Mouse (Mus musculus) hindbrain, embryonic 15.5 days (tissue): ENCODE measurements at regions not wholly inside any gene's neighbourhood (a gene's known extent, or its start where the extent isn't known, plus 50 kb on each side); places are given as distances from the start of the nearest gene placed in this dataset.

Experiments used
- ATAC-seq: fragments of 200-750 bp; cut with Nextera tagmentation; 2 replicates; pipeline ENCODE4 v1.8.0; 2017; ENCODE audit warnings: low read depth, moderate number of reproducible peaks, moderate TSS enrichment; ENCODE audit not compliant: low FRiP score
- H3K27ac ChIP-seq: fragments of 300-500 bp; sonication (generic); replicated peaks from 2 replicates; pipeline ENCODE4 v1.5.1; 2015; ENCODE audit warnings: mild to moderate bottlenecking, inconsistent platforms
- H3K27me3 ChIP-seq: fragments of 300-500 bp; sonication (generic); 2 replicates; pipeline ENCODE4 v1.6.1; 2015; ENCODE audit warnings: control low read depth, inconsistent platforms
- H3K36me3 ChIP-seq: fragments of 300-500 bp; sonication (generic); 2 replicates; pipeline ENCODE4 v1.6.1; 2015; ENCODE audit warnings: control low read depth, inconsistent platforms
- H3K4me1 ChIP-seq: fragments of 300-500 bp; sonication (generic); replicated peaks from 2 replicates; pipeline ENCODE4 v1.6.1; 2015; ENCODE audit warnings: control low read depth, inconsistent platforms
- H3K4me2 ChIP-seq: fragments of 300-500 bp; sonication (generic); 2 replicates; pipeline ENCODE4 v1.6.1; 2015; ENCODE audit warnings: moderate library complexity, mild to moderate bottlenecking, inconsistent platforms
- H3K4me3 ChIP-seq: fragments of 300-500 bp; sonication (generic); 2 replicates; pipeline ENCODE4 v1.5.1; 2015; ENCODE audit warnings: mild to moderate bottlenecking, inconsistent platforms
- H3K9ac ChIP-seq: fragments of 300-500 bp; sonication (generic); 2 replicates; pipeline ENCODE4 v1.6.1; 2015; ENCODE audit warnings: inconsistent platforms
- H3K9me3 ChIP-seq: fragments of 300-500 bp; sonication (generic); 2 replicates; pipeline ENCODE4 v1.6.1; 2016; ENCODE audit warnings: control low read depth, inconsistent platforms
- WGBS: fragments of 180-500 bp; shearing (Covaris S2); methylation state at CpG from one replicate; pipeline ENCODE4 v1.1.7; 2015; 5-methylcytosine and 5-hydroxymethylcytosine counted together

DNA sequence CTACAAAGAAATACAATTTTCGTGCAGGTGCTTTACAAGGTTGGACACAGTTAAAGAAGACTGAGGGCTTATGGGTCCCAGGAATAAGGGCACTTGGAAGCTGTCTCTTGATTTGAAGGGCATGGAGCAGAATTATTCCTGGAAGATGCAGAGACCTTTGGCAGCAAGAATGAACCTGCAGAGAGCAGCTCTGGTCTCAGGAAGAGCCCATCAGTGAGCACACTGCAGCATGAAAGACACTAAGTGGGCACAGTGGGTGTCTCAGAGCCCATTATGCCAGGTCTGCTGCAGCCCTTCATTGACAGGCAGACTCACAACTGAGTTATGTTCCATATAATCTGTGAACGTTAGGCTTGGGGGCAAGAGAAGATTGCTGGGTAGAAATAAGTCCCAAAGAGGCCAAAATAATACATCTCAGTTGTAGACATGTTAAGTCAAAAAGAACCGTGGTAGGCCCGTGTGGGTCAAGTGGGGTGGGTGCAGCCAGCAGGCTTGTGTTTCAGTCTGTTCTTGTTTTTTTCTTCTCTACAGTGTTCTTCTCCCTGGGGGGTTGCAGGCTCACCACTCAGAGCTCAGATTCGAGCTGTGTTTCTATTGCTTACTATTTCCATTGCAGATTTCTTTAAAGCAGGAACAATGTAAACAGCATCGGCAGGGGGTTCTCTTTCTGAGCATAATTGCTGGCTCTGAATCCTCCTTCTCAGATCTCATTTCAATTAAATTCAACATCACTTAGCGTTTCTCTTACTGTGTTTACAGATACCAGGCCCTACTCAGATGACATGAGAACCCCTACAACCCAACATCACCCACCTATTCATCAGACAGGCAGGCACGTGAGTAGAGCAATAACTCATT lies 347.1 kb downstream of the Med10 start:
- Histone ChIP-seq H3K4me3 (no peak overlapping the region), H3K9ac (no peak overlapping the region), H3K9me3 (no peaks in the 10 kb centered on the region), H3K4me2 (no peak overlapping the region), H3K27ac (0 out of 2 replicates have a peak overlapping the region, but pooled peaks have one; percentile 6), H3K4me1 (peaks cover 15% of the 10 kb centered on the region), H3K36me3 (no peaks in the 10 kb centered on the region), H3K27me3 (no peaks in the 10 kb centered on the region)
- ATAC-seq: no peak; the same call in 1 of the 2 replicates
- WGBS: 15% methylated on average over 8 of the region's 8 CpGs

DNA sequence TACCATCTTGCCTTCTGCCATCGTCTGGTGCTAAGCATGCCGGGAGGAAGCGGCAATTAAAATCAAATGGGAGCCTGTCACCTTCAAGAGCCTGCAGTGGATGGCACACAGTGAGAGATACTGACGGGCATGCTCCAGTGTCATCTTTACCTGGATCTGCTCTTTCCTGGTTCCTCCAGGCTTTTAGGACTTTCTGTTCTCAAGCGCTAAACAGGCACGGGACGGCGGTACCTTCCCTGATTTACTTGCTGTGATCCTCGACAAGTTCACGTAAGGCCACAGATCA lies 347.6 kb downstream of the Med10 start:
- no peaks in the 10 kb centered on the region for H3K36me3 ChIP-seq
- no peak overlapping the region for H3K4me3 ChIP-seq
- H3K27ac ChIP-seq: 0 out of 2 replicates have a peak overlapping the region, but pooled peaks have one; percentile 6
- H3K27me3 ChIP-seq: no peaks in the 10 kb centered on the region
- no peaks in the 10 kb centered on the region for H3K9me3 ChIP-seq
- H3K9ac ChIP-seq: no peak overlapping the region
- WGBS: 37% methylated on average over 10 of the region's 10 CpGs
- peaks cover 15% of the 10 kb centered on the region for H3K4me1 ChIP-seq
- H3K4me2 ChIP-seq: no peak overlapping the region
- ATAC-seq: peak; percentile 46; the same call in 1 of the 2 replicates

DNA sequence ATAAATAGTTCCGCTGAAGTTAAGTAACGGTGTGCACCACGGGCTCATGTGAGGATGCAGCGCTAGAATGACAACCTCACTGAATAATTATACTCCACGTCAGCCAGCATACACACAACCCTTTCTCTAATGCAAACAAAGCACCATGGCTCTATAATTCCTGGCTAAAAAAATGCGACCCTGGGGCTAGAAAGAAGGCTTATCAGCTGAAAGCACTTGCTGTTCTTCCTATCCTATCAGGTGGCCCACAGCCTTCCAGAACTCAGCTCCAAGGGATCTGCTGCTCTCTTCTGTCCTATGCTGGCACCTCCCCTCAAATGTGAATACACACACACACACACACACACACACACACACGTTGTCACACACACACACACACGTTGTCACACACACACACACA lies 350.9 kb downstream of the Med10 start:
- H3K9me3 ChIP-seq: no peaks in the 10 kb centered on the region
- H3K4me3 ChIP-seq: no peak overlapping the region
- ATAC-seq: no peak
- H3K36me3 ChIP-seq: no peaks in the 10 kb centered on the region
- H3K27ac ChIP-seq: no peak overlapping the region
- no peak overlapping the region for H3K9ac ChIP-seq
- peaks cover 15% of the 10 kb centered on the region for H3K4me1 ChIP-seq
- H3K4me2 ChIP-seq: no peak overlapping the region
- 52% methylated on average over 8 of the region's 8 CpGs for WGBS
- no peaks in the 10 kb centered on the region for H3K27me3 ChIP-seq

DNA sequence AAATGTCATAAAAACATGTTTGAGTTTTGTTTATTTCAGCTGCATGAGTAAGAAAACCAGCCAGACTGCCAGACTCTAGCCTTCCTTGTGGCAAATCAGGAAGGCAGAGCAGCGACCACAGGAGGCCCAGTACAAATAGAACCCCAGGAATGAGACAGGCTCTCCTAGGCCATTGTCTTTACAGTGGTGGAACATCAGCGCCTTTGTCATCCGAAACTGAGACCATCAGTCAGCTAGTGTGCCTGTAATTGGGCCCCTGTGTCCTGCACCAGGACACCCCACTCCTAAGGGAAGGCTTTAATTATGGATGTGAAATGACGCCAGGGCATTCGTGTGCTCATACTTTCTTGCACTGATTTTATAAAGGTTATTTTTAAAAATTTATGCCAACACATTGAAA lies 353.4 kb downstream of the Med10 start:
- no peak overlapping the region for H3K4me2 ChIP-seq
- WGBS: 31% methylated on average over 5 of the region's 5 CpGs
- no peak overlapping the region for H3K9ac ChIP-seq
- no peaks in the 10 kb centered on the region for H3K9me3 ChIP-seq
- H3K27ac ChIP-seq: no peak overlapping the region
- no peaks in the 10 kb centered on the region for H3K4me1 ChIP-seq
- no peaks in the 10 kb centered on the region for H3K36me3 ChIP-seq
- no peak for ATAC-seq
- no peak overlapping the region for H3K4me3 ChIP-seq
- no peaks in the 10 kb centered on the region for H3K27me3 ChIP-seq

DNA sequence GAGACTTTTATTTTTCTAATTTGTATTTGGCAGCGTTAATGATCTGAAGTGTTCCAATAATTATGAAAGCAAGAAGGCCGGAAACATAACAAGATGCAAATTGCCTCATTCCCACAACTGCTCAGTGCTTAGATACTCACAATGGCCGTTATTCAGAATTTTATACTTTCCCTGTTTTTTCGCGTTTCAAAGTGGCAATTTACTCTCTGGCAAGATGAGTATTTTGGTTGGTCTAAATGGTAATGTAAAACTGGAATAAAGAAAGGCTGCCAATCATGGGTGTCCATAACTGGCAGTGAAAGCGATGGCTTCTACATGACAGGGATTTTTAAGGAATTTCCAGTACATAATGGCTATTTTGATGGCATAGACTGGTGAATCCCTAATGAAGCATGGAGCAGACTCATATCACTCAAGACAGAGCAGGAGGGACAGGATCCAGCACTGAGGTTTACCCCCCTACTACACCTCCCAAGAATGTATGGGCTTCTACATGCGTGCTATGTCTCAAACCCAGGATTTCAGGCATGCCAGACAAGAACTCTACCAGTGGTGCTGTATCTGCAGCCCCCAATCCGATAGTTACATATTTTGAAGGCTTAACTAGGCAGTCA lies 354.9 kb downstream of the Med10 start:
- no peaks in the 10 kb centered on the region for H3K9me3 ChIP-seq
- H3K27ac ChIP-seq: 0 out of 2 replicates have a peak overlapping the region, but pooled peaks have one; percentile 30
- H3K4me3 ChIP-seq: no peak overlapping the region
- 77% methylated on average over 8 of the region's 8 CpGs for WGBS
- no peaks in the 10 kb centered on the region for H3K36me3 ChIP-seq
- H3K4me2 ChIP-seq: no peak overlapping the region
- no peaks in the 10 kb centered on the region for H3K27me3 ChIP-seq
- H3K9ac ChIP-seq: no peak overlapping the region
- ATAC-seq: no peak
- no peaks in the 10 kb centered on the region for H3K4me1 ChIP-seq

DNA sequence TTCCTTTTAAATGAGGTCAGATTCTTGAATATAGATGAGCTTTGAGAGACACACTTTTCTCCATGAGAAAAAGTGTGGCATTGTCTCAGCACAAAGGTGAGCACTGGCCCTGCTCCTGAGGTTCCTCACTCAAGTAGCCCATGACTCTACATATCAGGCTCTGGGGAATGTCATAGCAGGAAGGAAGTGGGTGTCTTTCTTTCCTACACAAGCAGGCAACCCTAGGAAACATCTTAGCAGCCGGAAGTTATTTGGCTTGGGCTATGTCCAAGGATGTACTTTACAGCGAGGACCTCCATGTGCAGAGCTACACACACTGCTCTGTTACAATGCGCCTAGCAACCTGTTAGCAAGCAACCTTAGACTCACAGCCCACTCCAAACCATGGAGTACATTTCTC lies 356.9 kb downstream of the Med10 start:
- Histone ChIP-seq H3K27ac (no peak overlapping the region), H3K36me3 (no peaks in the 10 kb centered on the region), H3K4me2 (no peak overlapping the region), H3K4me3 (no peak overlapping the region), H3K9ac (no peak overlapping the region), H3K4me1 (no peaks in the 10 kb centered on the region), H3K9me3 (no peaks in the 10 kb centered on the region), H3K27me3 (no peaks in the 10 kb centered on the region)
- 75% methylated on average over 3 of the region's 3 CpGs for WGBS
- ATAC-seq: no peak

DNA sequence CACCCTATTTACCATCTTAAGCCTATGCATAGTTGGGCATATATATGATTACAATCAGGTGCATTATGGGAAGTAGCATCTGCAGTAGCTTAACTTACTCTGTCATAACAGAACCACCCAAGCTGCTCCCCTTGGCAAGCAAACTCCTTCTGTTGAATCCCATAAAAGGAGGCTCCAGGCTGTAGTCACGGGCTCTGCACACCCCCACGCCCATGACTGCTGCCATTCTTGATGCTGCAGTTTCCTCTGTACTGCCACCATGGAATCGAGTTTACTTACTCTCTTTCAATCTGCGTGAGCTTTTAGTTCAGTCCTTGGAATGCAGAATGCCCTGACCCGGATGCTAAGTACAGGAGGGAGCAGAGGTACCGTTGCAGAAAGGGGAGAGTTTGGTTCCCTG lies 357.4 kb downstream of the Med10 start:
- 63% methylated on average over 6 of the region's 6 CpGs for WGBS
- H3K27ac ChIP-seq: no peak overlapping the region
- no peak overlapping the region for H3K4me2 ChIP-seq
- H3K9me3 ChIP-seq: no peaks in the 10 kb centered on the region
- no peaks in the 10 kb centered on the region for H3K4me1 ChIP-seq
- no peaks in the 10 kb centered on the region for H3K27me3 ChIP-seq
- ATAC-seq: no peak
- H3K9ac ChIP-seq: no peak overlapping the region
- H3K4me3 ChIP-seq: no peak overlapping the region
- no peaks in the 10 kb centered on the region for H3K36me3 ChIP-seq

DNA sequence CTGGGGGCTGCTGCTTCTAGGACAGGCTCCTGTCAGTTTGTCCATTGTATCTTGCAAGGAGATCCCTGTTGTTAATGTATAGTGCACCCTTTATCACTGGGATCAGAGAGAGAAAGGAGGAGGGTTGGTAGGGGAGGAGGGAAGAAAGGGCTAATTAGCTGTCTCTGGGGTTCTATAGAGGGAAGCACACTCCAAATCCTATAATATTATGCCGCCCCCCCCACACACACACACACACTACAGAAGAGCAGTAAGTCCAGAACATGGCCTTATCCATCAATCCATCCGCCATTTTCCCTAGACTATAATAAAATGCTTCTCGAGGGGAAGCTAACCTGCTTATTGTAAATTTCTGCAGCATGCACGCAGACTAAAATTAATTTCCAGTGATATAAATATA lies 359.9 kb downstream of the Med10 start:
- Histone ChIP-seq H3K4me3 (no peak overlapping the region), H3K36me3 (no peaks in the 10 kb centered on the region), H3K9me3 (no peaks in the 10 kb centered on the region), H3K9ac (no peak overlapping the region), H3K4me2 (no peak overlapping the region), H3K27ac (no peak overlapping the region), H3K27me3 (no peaks in the 10 kb centered on the region), H3K4me1 (peaks cover 9% of the 10 kb centered on the region)
- 66% methylated on average over 4 of the region's 4 CpGs for WGBS
- no peak for ATAC-seq

DNA sequence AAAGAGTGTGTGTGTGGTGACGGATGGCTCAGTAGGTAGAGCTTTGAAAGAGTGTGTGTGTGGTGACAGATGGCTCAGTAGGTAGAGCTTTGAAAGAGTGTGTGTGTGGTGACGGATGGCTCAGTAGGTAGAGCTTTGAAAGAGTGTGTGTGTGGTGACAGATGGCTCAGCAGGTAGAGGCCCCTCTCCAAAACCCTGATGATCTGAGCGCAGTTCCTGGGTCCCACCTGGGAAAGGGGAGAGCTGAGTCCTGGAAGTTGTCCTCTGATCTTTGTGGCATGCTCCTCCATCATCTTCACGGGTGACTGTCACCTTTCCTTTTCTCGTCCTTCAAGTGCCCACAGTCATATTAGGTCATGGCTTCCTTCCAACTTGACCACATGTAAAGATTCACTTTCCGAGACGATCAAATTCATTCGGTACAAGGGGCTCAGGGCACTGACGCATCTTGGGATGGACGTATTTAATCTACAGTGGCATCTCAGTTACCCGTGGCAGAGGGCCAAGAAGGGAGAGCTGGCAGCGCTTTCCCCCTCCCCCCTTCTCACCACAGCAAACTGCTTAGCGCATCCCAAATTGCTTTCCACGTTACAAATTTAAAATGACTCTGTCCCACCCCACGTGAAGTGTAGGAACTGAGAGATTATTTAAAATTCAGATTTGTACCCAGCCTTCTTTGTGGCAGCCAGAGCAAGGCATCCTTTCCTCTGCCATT lies 363.5 kb downstream of the Med10 start:
- ATAC-seq: peak; percentile 47; the same call in 1 of the 2 replicates
- Histone ChIP-seq H3K27ac (no peak overlapping the region), H3K4me2 (no peak overlapping the region), H3K9ac (no peak overlapping the region), H3K4me3 (no peak overlapping the region), H3K9me3 (no peaks in the 10 kb centered on the region), H3K27me3 (no peaks in the 10 kb centered on the region), H3K4me1 (peaks cover 9% of the 10 kb centered on the region), H3K36me3 (no peaks in the 10 kb centered on the region)
- WGBS: 43% methylated on average over 15 of the region's 15 CpGs

DNA sequence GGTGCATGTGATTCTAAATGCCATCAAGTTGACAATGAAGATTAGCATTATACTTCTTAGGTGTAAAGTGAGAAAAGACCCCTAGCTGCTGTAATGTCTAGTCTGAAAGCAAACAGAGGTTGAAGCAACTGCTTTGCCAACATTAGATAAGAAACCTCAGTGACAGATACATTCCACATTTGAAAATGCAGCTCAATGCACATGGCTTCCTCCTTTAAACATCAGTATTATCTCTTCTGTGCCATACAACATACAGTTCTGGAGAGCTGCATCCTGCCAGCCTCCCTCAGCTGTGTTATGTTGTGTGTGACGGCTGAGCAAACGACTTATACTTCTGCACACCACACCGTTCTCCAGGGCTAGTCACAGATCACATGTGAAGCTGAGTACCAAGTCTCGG lies 365.6 kb downstream of the Med10 start:
- no peak overlapping the region for H3K4me3 ChIP-seq
- no peaks in the 10 kb centered on the region for H3K27me3 ChIP-seq
- H3K4me2 ChIP-seq: no peak overlapping the region
- 78% methylated on average over 4 of the region's 4 CpGs for WGBS
- no peak for ATAC-seq
- H3K9me3 ChIP-seq: no peaks in the 10 kb centered on the region
- no peak overlapping the region for H3K9ac ChIP-seq
- no peak overlapping the region for H3K27ac ChIP-seq
- peaks cover 9% of the 10 kb centered on the region for H3K4me1 ChIP-seq
- H3K36me3 ChIP-seq: no peaks in the 10 kb centered on the region

DNA sequence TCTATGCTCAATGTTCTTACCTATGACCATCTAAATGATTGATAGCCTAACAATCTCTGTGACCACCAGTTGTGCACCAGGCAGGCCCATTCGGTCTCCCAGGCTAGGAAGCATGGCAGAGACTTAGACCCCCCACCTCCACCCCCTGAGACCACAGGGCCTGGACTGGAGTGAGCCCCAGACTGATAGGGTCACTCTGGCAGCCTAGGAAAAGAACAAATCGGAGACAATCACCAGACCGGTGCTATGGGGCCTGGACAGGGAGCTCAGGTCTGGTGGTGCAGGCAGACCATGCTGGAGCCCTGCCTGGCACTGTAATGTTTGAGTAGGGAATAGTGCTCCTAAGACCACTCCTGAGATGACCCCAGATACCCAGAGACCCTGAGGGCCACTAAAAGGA lies 366.7 kb downstream of the Med10 start:
- Histone ChIP-seq H3K9me3 (no peaks in the 10 kb centered on the region), H3K9ac (no peak overlapping the region), H3K36me3 (no peaks in the 10 kb centered on the region), H3K4me3 (no peak overlapping the region), H3K4me1 (peaks cover 9% of the 10 kb centered on the region), H3K27ac (no peak overlapping the region), H3K4me2 (no peak overlapping the region), H3K27me3 (no peaks in the 10 kb centered on the region)
- no peak for ATAC-seq
- 91% methylated on average over 3 of the region's 3 CpGs for whole genome bisulfite sequencing

DNA sequence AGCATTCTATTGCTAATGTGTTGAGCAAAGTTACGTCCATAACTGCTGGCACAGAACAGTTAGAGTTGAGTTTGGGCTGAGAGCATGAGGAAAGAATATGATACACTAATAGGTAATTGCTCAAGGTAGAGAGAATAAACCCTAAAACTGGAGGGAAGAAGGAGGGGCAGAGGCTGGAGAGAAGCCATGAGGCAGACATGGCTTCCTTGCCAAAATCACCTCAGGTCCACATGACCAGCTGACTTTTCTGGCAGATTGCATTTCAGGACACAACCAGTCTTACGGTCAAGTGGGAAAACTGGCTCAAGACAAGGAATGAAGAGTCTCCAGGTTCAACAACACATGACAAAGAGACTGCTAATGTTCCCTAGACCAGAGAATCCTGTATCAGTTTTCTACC lies 374.9 kb downstream of the Med10 start:
- Histone ChIP-seq H3K4me2 (no peak overlapping the region), H3K27me3 (no peaks in the 10 kb centered on the region), H3K4me1 (peaks cover 12% of the 10 kb centered on the region), H3K9ac (no peak overlapping the region), H3K4me3 (no peak overlapping the region), H3K36me3 (no peaks in the 10 kb centered on the region), H3K9me3 (no peaks in the 10 kb centered on the region), H3K27ac (no peak overlapping the region)
- 87% methylated on average over 2 of the region's 2 CpGs for WGBS
- no peak for ATAC-seq
